Mouse (Mus musculus): Measurements from ENCODE around the gene Avil. TPM values are rescaled to one million over a fixed set of nuclear protein-coding genes. Genes with fewer than 3 reads are reported as not detected.
"Not testable (repeated sequence)": the region's sequence is repeated elsewhere in the genome, so short reads cannot be mapped to it uniquely, and the experiment has no call there.

Gene Avil
- polyA plus RNA-seq, 1 experiment from 2014 or later = 0.21 TPM

GRCm38 (mm10) chr10:127062101-127062500, 61.6 kb downstream of the Avil start:
- WGBS = 83% methylated on average over 4 of the region's 4 CpGs

GRCm38 (mm10) chr10:127062503-127062902, 62.0 kb downstream of the Avil start:
- H3K9me3 ChIP-seq = no peaks in the 10 kb centered on the region
- H3K9ac ChIP-seq = no peak overlapping the region
- peaks cover 30% of the 10 kb centered on the region for H3K36me3 ChIP-seq
- H3K27ac ChIP-seq (replicated peaks) = no peak overlapping the region
- 61% methylated on average over 5 of the region's 5 CpGs for WGBS
- no peak overlapping the region for H3K4me3 ChIP-seq
- H3K27me3 ChIP-seq (replicated peaks) = peaks cover 50% of the 10 kb centered on the region
- no peak for ATAC-seq (ENCODE audit: extremely low read depth, insufficient number of reproducible peaks, low FRiP score, low TSS enrichment)
- H3K4me1 ChIP-seq = peaks cover 52% of the 10 kb centered on the region
- H3K4me2 ChIP-seq = peak overlapping the region; percentile 69

More at GRCm38 (mm10) chr10:127062101-127062500, 61.6 kb downstream of the Avil start:
- peaks cover 54% of the 10 kb centered on the region for H3K27me3 ChIP-seq (replicated peaks)
- not testable (repeated sequence) for H3K4me3 ChIP-seq; H3K27ac ChIP-seq (replicated peaks); H3K9ac ChIP-seq; H3K9me3 ChIP-seq; ATAC-seq (ENCODE audit: extremely low read depth, insufficient number of reproducible peaks, low FRiP score, low TSS enrichment); H3K4me2 ChIP-seq
- H3K36me3 ChIP-seq = peaks cover 26% of the 10 kb centered on the region
- H3K4me1 ChIP-seq = peaks cover 52% of the 10 kb centered on the region

GRCm38 (mm10) chr10:127063239-127063872, 62.8 kb downstream of the Avil start, which contains the start of gene Cdk4:
TSS of gene Cdk4 (plus strand) at chr10:127063534.
- under 1% methylated on average over 46 of the region's 46 CpGs for WGBS
- H3K27me3 ChIP-seq (replicated peaks) = peaks cover 41% of the 10 kb centered on the region
- peak within 1 kb of the TSS; percentile 89 for H3K4me2 ChIP-seq
- ATAC-seq (ENCODE audit: extremely low read depth, insufficient number of reproducible peaks, low FRiP score, low TSS enrichment) = peak; percentile 90
- H3K27ac ChIP-seq (replicated peaks) = peak within 1 kb of the TSS; percentile 81
- no peaks in the 10 kb centered on the region for H3K9me3 ChIP-seq
- peak within 1 kb of the TSS; percentile 66 for H3K4me3 ChIP-seq
- H3K36me3 ChIP-seq = peaks cover 39% of the 10 kb centered on the region
- H3K9ac ChIP-seq = peak within 1 kb of the TSS; percentile 92
- H3K4me1 ChIP-seq = peaks cover 48% of the 10 kb centered on the region

DNA sequence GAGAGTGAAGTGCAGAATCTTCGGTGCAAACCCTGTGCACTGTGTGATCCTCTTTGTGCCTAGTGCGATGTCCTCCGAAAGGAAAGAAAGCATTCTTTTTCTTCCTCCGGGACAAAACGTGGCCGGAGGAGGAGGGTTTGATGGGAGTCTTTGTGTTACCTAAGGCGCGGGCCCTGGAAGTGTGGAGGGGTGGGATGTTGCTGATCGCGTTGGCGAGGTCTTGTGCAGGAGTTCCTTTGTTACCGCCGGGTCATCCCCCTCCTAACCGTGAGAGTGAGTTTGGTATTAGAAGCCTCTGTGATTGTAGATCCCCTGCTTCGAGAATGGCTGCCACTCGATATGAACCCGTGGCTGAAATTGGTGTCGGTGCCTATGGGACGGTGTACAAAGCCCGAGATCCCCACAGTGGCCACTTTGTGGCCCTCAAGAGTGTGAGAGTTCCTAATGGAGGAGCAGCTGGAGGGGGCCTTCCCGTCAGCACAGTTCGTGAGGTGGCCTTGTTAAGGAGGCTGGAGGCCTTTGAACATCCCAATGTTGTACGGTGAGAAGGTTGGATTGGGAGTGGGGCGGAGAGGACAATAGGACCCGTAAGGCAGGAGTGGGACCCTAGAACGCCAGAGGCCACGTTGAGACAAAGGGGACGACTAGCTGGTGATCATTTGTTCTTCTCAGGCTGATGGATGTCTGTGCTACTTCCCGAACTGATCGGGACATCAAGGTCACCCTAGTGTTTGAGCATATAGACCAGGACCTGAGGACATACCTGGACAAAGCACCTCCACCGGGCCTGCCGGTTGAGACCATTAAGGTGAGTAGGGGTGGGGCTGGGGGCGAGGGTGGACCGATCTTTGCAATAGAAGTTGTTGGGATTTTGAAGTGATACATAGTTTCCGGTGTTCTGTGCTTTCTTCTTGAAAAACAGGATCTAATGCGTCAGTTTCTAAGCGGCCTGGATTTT, 63.7 kb downstream of the Avil start:
- Histone ChIP-seq H3K9me3 (no peaks in the 10 kb centered on the region), H3K27ac (replicated peaks) (peak overlapping the region; percentile 81), H3K4me3 (peak overlapping the region; percentile 66), H3K9ac (peak overlapping the region; percentile 92), H3K36me3 (peaks cover 43% of the 10 kb centered on the region), H3K27me3 (replicated peaks) (peaks cover 33% of the 10 kb centered on the region), H3K4me1 (peaks cover 48% of the 10 kb centered on the region), H3K4me2 (peak overlapping the region; percentile 89)
- ATAC-seq (ENCODE audit: extremely low read depth, insufficient number of reproducible peaks, low FRiP score, low TSS enrichment) = no peak
- 12% methylated on average over 37 of the region's 37 CpGs for WGBS

DNA sequence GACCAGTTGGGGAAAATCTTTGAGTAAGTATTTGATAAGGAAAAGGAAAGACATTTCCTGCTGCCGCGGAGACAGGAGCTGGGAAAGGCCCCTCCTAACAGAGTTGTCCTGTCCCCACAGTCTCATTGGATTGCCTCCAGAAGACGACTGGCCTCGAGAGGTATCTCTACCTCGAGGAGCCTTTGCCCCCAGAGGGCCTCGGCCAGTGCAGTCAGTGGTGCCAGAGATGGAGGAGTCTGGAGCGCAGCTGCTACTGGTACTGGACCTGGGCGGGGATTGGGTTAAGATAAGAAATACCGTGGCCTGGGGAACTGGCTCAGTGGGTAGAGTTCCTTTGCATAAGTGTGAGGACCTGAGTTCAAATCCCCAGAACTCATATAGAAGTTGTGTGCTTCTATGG, 65.5 kb downstream of the Avil start:
- peak overlapping the region; percentile 30; the same call in 1 of the 2 replicates for H3K27ac ChIP-seq (replicated peaks)

GRCm38 (mm10) chr10:127066519-127067018, 66.1 kb downstream of the Avil start:
- H3K27me3 ChIP-seq (replicated peaks) = peaks cover 10% of the 10 kb centered on the region

More for the DNA sequence above, 65.5 kb downstream of the Avil start:
- Histone ChIP-seq H3K4me1 (peaks cover 47% of the 10 kb centered on the region), H3K27me3 (replicated peaks) (peaks cover 15% of the 10 kb centered on the region), H3K4me3 (no peak overlapping the region), H3K9me3 (no peaks in the 10 kb centered on the region), H3K4me2 (no peak overlapping the region), H3K36me3 (peaks cover 43% of the 10 kb centered on the region), H3K9ac (no peak overlapping the region)
- no peak for ATAC-seq (ENCODE audit: extremely low read depth, insufficient number of reproducible peaks, low FRiP score, low TSS enrichment)
- 47% methylated on average over 9 of the region's 9 CpGs for WGBS

GRCm38 (mm10) chr10:127068360-127069038, 68.0 kb downstream of the Avil start:
- H3K27ac ChIP-seq (replicated peaks) = peak overlapping the region; percentile 92; the same call in 1 of the 2 replicates
- 79% methylated on average over 9 of the region's 9 CpGs for whole genome bisulfite sequencing
- no peak for ATAC-seq (ENCODE audit: extremely low read depth, insufficient number of reproducible peaks, low FRiP score, low TSS enrichment)

More at GRCm38 (mm10) chr10:127066519-127067018, 66.1 kb downstream of the Avil start:
- H3K4me3 ChIP-seq = no peak overlapping the region
- H3K4me2 ChIP-seq = no peak overlapping the region
- H3K27ac ChIP-seq (replicated peaks) = no peak overlapping the region
- H3K36me3 ChIP-seq = peaks cover 43% of the 10 kb centered on the region
- peaks cover 51% of the 10 kb centered on the region for H3K4me1 ChIP-seq
- H3K9me3 ChIP-seq = no peaks in the 10 kb centered on the region
- ATAC-seq (ENCODE audit: extremely low read depth, insufficient number of reproducible peaks, low FRiP score, low TSS enrichment) = no peak
- H3K9ac ChIP-seq = no peak overlapping the region
- 87% methylated on average over 14 of the region's 14 CpGs for WGBS

GRCm38 (mm10) chr10:127069281-127070189, 69.0 kb downstream of the Avil start:
- Histone ChIP-seq H3K9ac (peak overlapping the region; percentile 89), H3K27me3 (replicated peaks) (peaks cover 5% of the 10 kb centered on the region; the same call in 1 of the 2 replicates), H3K36me3 (peaks cover 42% of the 10 kb centered on the region), H3K27ac (replicated peaks) (peak overlapping the region; percentile 92), H3K9me3 (no peaks in the 10 kb centered on the region), H3K4me3 (peak overlapping the region; percentile 84), H3K4me2 (peak overlapping the region; percentile 95), H3K4me1 (peaks cover 41% of the 10 kb centered on the region)
- ATAC-seq (ENCODE audit: extremely low read depth, insufficient number of reproducible peaks, low FRiP score, low TSS enrichment) = 0 out of 2 replicates have a peak, but pooled peaks have one; percentile 7
- WGBS = 7% methylated on average over 30 of the region's 30 CpGs

More at GRCm38 (mm10) chr10:127068360-127069038, 68.0 kb downstream of the Avil start:
- no peaks in the 10 kb centered on the region for H3K9me3 ChIP-seq
- peak overlapping the region; percentile 95 for H3K4me2 ChIP-seq
- peaks cover 43% of the 10 kb centered on the region for H3K36me3 ChIP-seq
- peaks cover 2% of the 10 kb centered on the region; the same call in 1 of the 2 replicates for H3K27me3 ChIP-seq (replicated peaks)
- H3K4me3 ChIP-seq = peak overlapping the region; percentile 84
- H3K4me1 ChIP-seq = peaks cover 43% of the 10 kb centered on the region
- H3K9ac ChIP-seq = peak overlapping the region; percentile 89
